Comparison of ENCODE assay signal across 25 mouse cellular contexts in the genomic region with DNA sequence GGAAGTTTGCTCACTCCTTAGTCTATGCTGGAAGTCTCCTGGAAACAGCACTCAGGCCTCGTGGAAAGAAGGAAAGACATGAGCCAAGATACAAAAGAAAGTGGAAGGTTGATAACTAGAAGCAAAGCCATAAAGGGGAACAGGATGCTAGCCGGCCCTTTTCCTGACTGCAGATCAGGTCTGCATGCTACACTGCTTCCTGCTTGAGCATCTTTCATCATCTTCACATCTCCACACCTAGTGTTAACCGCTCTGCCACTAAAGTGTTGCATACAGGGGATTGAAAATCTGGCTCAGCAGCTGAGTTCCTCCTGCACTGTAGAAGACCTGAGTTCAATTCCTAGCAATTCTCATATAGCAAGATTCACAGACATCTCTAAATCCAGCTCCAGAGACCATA.
A peak's percentile ranks its signal among the peaks of the same experiment; 100 is the strongest.
DNase-seq lines count a peak whose midpoint lies in the region; ATAC-seq lines count a peak whose summit lies in the region.
"Had no signal": no experiment of that assay in that cellular context is flagged by ENCODE, and none has a peak within 500 bp of the region (broad histone marks: within the 10 kb centered on the region; RNA-seq: fewer than 3 reads in every experiment).

No protein-coding gene starts in this region.

- H3K27ac ChIP-seq in midbrain, embryonic 11.5 days (ENCODE audit: low read depth, low read length) = no peak overlapping the region
- H3K27ac ChIP-seq in midbrain, embryonic 10.5 days (replicated peaks) = no peak overlapping the region
- H3K27ac ChIP-seq in heart, embryonic 11.5 days (ENCODE audit: low read depth, low read length) = no peak overlapping the region
- H3K27ac ChIP-seq: embryonic facial prominence, embryonic 13.5 days; embryonic facial prominence, embryonic 15.5 days; forebrain, embryonic 12.5 days had no signal

- no peaks in the 10 kb centered on the region for H3K27me3 ChIP-seq in midbrain, embryonic 11.5 days (ENCODE audit: control insufficient read depth, insufficient read depth, low read length)
- H3K27me3 ChIP-seq in midbrain, embryonic 10.5 days (ENCODE audit: low read depth, poor library complexity, severe bottlenecking) = no peaks in the 10 kb centered on the region
- no peaks in the 10 kb centered on the region for H3K27me3 ChIP-seq in megakaryocyte, embryonic 14.5 days (replicated peaks)
- H3K27me3 ChIP-seq in heart, embryonic 11.5 days (ENCODE audit: control insufficient read depth, insufficient read depth, low read length) = no peaks in the 10 kb centered on the region
- H3K27me3 ChIP-seq: CH12.LX; embryonic facial prominence, embryonic 13.5 days; embryonic facial prominence, embryonic 15.5 days; forebrain, embryonic 12.5 days had no signal

- no peak overlapping the region for H3K4me2 ChIP-seq in midbrain, embryonic 11.5 days
- H3K4me2 ChIP-seq in heart, embryonic 11.5 days = no peak overlapping the region
- H3K4me2 ChIP-seq: embryonic facial prominence, embryonic 13.5 days; embryonic facial prominence, embryonic 15.5 days; forebrain, embryonic 12.5 days had no signal

- peaks cover 5% of the 10 kb centered on the region; the same call in 1 of the 2 replicates for H3K4me1 ChIP-seq in midbrain, embryonic 11.5 days (ENCODE audit: control insufficient read depth, insufficient read depth, low read length)
- peaks cover 10% of the 10 kb centered on the region; the same call in 1 of the 2 replicates for H3K4me1 ChIP-seq in midbrain, embryonic 10.5 days
- peaks cover 86% of the 10 kb centered on the region for H3K4me1 ChIP-seq in megakaryocyte, embryonic 14.5 days
- H3K4me1 ChIP-seq in heart, embryonic 11.5 days (ENCODE audit: control insufficient read depth, insufficient read depth, low read length) = no peaks in the 10 kb centered on the region

- WGBS in midbrain, embryonic 11.5 days = 70% methylated on average over 3 of the region's 3 CpGs
- WGBS in midbrain, embryonic 10.5 days = 88% methylated on average over 3 of the region's 3 CpGs
- 60% methylated on average over 3 of the region's 3 CpGs for WGBS in heart, embryonic 11.5 days (ENCODE audit: insufficient replicate concordance)

- no peak for ATAC-seq in midbrain, embryonic 11.5 days (ENCODE audit: low FRiP score)
- ATAC-seq in heart, embryonic 11.5 days (replicated peaks; ENCODE audit: insufficient number of reproducible peaks, low FRiP score, low TSS enrichment) = no peak
- ATAC-seq: CD4-positive, CD25-positive, alpha-beta regulatory T cell, adult 4 months; Patski had no signal

- H3K4me3 ChIP-seq in midbrain, embryonic 11.5 days (ENCODE audit: low read depth, low read length) = no peak overlapping the region
- no peak overlapping the region for H3K4me3 ChIP-seq in midbrain, embryonic 10.5 days
- peak overlapping the region; percentile 54 for H3K4me3 ChIP-seq in megakaryocyte, embryonic 14.5 days (replicated peaks)
- H3K4me3 ChIP-seq in heart, embryonic 11.5 days (ENCODE audit: low read depth, low read length) = no peak overlapping the region
- H3K4me3 ChIP-seq: embryonic facial prominence, embryonic 13.5 days; embryonic facial prominence, embryonic 15.5 days; erythroblast, embryonic 14.5 days; forebrain, embryonic 10.5 days; forebrain, embryonic 12.5 days had no signal

- H3K36me3 ChIP-seq in midbrain, embryonic 11.5 days (ENCODE audit: control insufficient read depth, insufficient read depth, low read length) = no peaks in the 10 kb centered on the region
- no peaks in the 10 kb centered on the region for H3K36me3 ChIP-seq in midbrain, embryonic 10.5 days
- peaks cover 44% of the 10 kb centered on the region for H3K36me3 ChIP-seq in megakaryocyte, embryonic 14.5 days (replicated peaks; ENCODE audit: low read length)
- no peaks in the 10 kb centered on the region for H3K36me3 ChIP-seq in heart, embryonic 11.5 days (ENCODE audit: control insufficient read depth, insufficient read depth, low read length)
- H3K36me3 ChIP-seq: embryonic facial prominence, embryonic 13.5 days; embryonic facial prominence, embryonic 15.5 days; forebrain, embryonic 10.5 days; forebrain, embryonic 12.5 days; G1E had no signal

- H3K9me3 ChIP-seq in midbrain, embryonic 11.5 days (ENCODE audit: control insufficient read depth, low read length) = no peaks in the 10 kb centered on the region
- H3K9me3 ChIP-seq in midbrain, embryonic 10.5 days (replicated peaks) = no peaks in the 10 kb centered on the region
- H3K9me3 ChIP-seq in megakaryocyte, embryonic 14.5 days = peaks cover 6% of the 10 kb centered on the region
- no peaks in the 10 kb centered on the region for H3K9me3 ChIP-seq in heart, embryonic 11.5 days (replicated peaks; ENCODE audit: control insufficient read depth, low read length)
- H3K9me3 ChIP-seq: embryonic facial prominence, embryonic 13.5 days; embryonic facial prominence, embryonic 15.5 days; forebrain, embryonic 10.5 days; forebrain, embryonic 12.5 days; G1E had no signal

- DNase-seq in midbrain, embryonic 11.5 days (ENCODE audit: low spot score, missing footprints) = peak; percentile 79
- no peak for DNase-seq in midbrain, embryonic 10.5 days (ENCODE audit: low spot score)
- DNase-seq in right cerebral cortex, adult 18-20 months = no peak
- DNase-seq: adrenal gland, adult 2 months; adrenal gland, postnatal 10 days; adrenal gland, postnatal 25 days; B cell, adult 2 months; cerebellum, adult 11 months; cerebellum, adult 18-20 months; cerebellum, adult 8-10 months; cerebellum, adult 9-11 months; cerebellum, postnatal 14 days; cerebellum, postnatal 36 days; embryo, embryonic 11 days had no signal

- H3K9ac ChIP-seq in midbrain, embryonic 11.5 days (ENCODE audit: low read length) = no peak overlapping the region
- H3K9ac ChIP-seq in heart, embryonic 11.5 days (ENCODE audit: low read depth, low read length) = no peak overlapping the region
- H3K9ac ChIP-seq: embryonic facial prominence, embryonic 13.5 days; embryonic facial prominence, embryonic 15.5 days; forebrain, embryonic 12.5 days had no signal
